Mouse (Mus musculus): ENCODE results near the gene Ffar4. TPM values are rescaled to one million over a fixed set of nuclear protein-coding genes. Genes with fewer than 3 reads are reported as not detected.

The Ffar4 gene
- polyA plus RNA-seq (2014; fragmentation: Nextera tagmentation; extraction: Ambion mirVana), result not detected in 2 replicates

DNA sequence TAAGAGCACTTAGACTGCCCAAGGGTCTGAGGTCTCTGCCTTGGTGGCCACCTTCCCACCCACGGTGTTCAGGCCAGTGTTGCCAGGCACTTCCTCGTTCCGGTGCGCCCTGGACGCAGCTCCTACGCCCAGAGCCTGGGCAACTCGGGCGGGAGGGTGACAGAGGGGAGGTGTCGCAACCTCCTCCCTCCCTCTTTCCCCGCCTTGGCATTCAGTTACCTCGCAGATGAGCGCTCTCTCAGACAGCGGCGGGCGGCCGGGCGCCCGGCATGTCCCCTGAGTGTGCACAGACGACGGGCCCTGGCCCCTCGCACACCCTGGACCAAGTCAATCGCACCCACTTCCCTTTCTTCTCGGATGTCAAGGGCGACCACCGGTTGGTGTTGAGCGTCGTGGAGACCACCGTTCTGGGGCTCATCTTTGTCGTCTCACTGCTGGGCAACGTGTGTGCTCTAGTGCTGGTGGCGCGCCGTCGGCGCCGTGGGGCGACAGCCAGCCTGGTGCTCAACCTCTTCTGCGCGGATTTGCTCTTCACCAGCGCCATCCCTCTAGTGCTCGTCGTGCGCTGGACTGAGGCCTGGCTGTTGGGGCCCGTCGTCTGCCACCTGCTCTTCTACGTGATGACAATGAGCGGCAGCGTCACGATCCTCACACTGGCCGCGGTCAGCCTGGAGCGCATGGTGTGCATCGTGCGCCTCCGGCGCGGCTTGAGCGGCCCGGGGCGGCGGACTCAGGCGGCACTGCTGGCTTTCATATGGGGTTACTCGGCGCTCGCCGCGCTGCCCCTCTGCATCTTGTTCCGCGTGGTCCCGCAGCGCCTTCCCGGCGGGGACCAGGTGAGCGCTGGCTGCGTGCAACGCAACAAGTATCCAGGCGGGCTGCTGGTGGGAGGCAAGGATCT is at the start of gene Ffar4:
Gene Ffar4, plus strand, starts transcription at position 214 of the 901 bp plus-strand sequence.
- under 1% methylated on average over 77 of the region's 77 CpGs for WGBS

DNA sequence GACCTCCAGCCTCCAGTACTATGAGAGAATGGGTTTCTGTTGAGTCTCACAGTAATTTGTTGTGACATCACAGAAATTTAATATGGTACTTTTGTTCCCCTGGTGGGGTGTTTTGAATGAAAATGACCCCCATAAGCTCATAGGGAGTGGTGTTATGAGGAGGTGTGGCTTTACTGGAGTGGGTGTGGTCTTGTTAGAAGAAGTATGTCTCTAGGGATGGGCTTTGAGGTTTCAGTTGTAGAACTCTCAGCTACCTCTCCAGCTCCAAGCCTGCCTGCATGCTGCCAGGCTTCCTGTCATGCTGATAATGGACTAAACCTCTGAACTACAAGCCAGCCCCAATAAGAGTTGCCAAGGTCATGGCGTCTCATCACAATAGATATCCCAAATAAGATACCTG is 47.2 kb upstream of the Ffar4 start:
- WGBS, result 93% methylated on average over 1 of the region's 1 CpGs
- no peak for ATAC-seq (ENCODE audit: insufficient read depth, low FRiP score, low TSS enrichment)
- H3K4me1 ChIP-seq (ENCODE audit: control insufficient read depth, insufficient read depth, low read length), result no peaks in the 10 kb centered on the region

More for the DNA sequence above, at the start of gene Ffar4:
- H3K27me3 ChIP-seq (ENCODE audit: control insufficient read depth, insufficient read depth, low read length), result peaks cover 31% of the 10 kb centered on the region
- H3K27ac ChIP-seq (ENCODE audit: low read depth, low read length), result no peak within 1 kb of the TSS
- DNase-seq (ENCODE audit: low spot score) (peak; percentile 35), ATAC-seq (ENCODE audit: insufficient read depth, low FRiP score, low TSS enrichment) (peak; percentile 27; the same call in 1 of the 2 replicates)
- H3K9me3 ChIP-seq (ENCODE audit: control insufficient read depth, low read length), result no peaks in the 10 kb centered on the region
- H3K4me2 ChIP-seq (ENCODE audit: low read depth), result peak within 1 kb of the TSS; percentile 45
- H3K4me3 ChIP-seq (ENCODE audit: low read depth, low read length), result peak within 1 kb of the TSS; percentile 23
- H3K9ac ChIP-seq (ENCODE audit: low read length), result no peak within 1 kb of the TSS
- no peaks in the 10 kb centered on the region for H3K36me3 ChIP-seq (ENCODE audit: control insufficient read depth, insufficient read depth, low read length)
- H3K4me1 ChIP-seq (ENCODE audit: control insufficient read depth, insufficient read depth, low read length), result no peaks in the 10 kb centered on the region

DNA sequence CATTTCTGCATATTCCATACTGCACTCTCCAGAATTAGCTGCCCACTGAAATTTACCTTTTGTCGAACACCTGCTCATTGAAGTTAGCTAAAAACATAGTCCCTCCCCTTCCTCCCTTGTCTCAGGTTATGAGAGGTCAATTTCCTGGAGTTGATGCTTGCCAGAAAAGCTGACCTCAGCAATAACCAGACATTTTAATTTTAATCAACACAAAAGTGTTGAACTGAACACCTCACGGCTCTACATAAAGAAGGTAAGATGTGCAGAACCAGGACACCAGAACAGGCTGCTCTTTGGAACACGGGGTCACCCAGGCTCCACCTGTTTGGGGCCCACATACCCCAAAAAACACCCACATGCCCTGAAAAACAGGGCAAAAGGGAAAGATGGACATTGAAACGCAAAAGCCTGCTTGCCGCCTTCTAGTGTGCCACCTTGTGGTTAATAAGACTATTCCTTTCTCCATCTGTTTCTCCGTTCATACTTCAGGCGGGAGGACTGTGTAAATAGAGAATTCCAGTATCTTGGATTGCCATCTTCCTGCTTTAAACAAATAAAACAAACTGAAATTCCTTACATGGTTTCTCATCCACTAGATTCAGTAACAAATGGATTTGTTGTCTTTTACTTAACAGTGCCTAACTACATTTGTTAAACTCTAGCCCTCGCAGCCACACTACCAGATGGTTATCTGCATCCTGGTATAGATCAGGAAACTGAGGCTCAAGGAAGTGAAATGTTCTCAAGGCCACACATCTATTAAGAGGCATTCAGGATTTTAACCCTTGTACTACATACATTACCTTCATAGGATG is 43.4 kb upstream of the Ffar4 start:
- ATAC-seq (ENCODE audit: insufficient read depth, low FRiP score, low TSS enrichment), result no peak
- no peaks in the 10 kb centered on the region for H3K4me1 ChIP-seq (ENCODE audit: control insufficient read depth, insufficient read depth, low read length)
- H3K36me3 ChIP-seq (ENCODE audit: control insufficient read depth, insufficient read depth, low read length), result no peaks in the 10 kb centered on the region
- H3K4me2 ChIP-seq (ENCODE audit: low read depth), result peak overlapping the region; percentile 35
- H3K9ac ChIP-seq (ENCODE audit: low read length), result no peak overlapping the region
- H3K9me3 ChIP-seq (ENCODE audit: control insufficient read depth, low read length), result no peaks in the 10 kb centered on the region
- DNase-seq (ENCODE audit: low spot score), result peak; percentile 29
- no peaks in the 10 kb centered on the region for H3K27me3 ChIP-seq (ENCODE audit: control insufficient read depth, insufficient read depth, low read length)
- WGBS, result 35% methylated on average over 8 of the region's 8 CpGs
- peak overlapping the region; percentile 70 for H3K4me3 ChIP-seq (ENCODE audit: low read depth, low read length)
- no peak overlapping the region for H3K27ac ChIP-seq (ENCODE audit: low read depth, low read length)

More for the DNA sequence above, 47.2 kb upstream of the Ffar4 start:
- H3K9me3 ChIP-seq (ENCODE audit: control insufficient read depth, low read length), result no peaks in the 10 kb centered on the region; the same call in 1 of the 2 replicates
- no peak overlapping the region for H3K9ac ChIP-seq (ENCODE audit: low read length)
- no peak overlapping the region for H3K4me3 ChIP-seq (ENCODE audit: low read depth, low read length)
- no peak overlapping the region for H3K27ac ChIP-seq (ENCODE audit: low read depth, low read length)
- H3K27me3 ChIP-seq (ENCODE audit: control insufficient read depth, insufficient read depth, low read length), result no peaks in the 10 kb centered on the region
- no peak overlapping the region for H3K4me2 ChIP-seq (ENCODE audit: low read depth)
- DNase-seq (ENCODE audit: low spot score), result no peak
- H3K36me3 ChIP-seq (ENCODE audit: control insufficient read depth, insufficient read depth, low read length), result no peaks in the 10 kb centered on the region

- under 1% methylated on average over 23 of the region's 23 CpGs for WGBS
- Histone ChIP-seq H3K9me3 (ENCODE audit: control insufficient read depth, low read length) (no peaks in the 10 kb centered on the region), H3K4me3 (ENCODE audit: low read depth, low read length) (peak overlapping the region; percentile 70), H3K27me3 (ENCODE audit: control insufficient read depth, insufficient read depth, low read length) (no peaks in the 10 kb centered on the region), H3K4me1 (ENCODE audit: control insufficient read depth, insufficient read depth, low read length) (no peaks in the 10 kb centered on the region), H3K36me3 (ENCODE audit: control insufficient read depth, insufficient read depth, low read length) (no peaks in the 10 kb centered on the region), H3K9ac (ENCODE audit: low read length) (peak overlapping the region; percentile 32; the same call in 1 of the 2 replicates), H3K4me2 (ENCODE audit: low read depth) (peak overlapping the region; percentile 35), H3K27ac (ENCODE audit: low read depth, low read length) (no peak overlapping the region)
- peak; percentile 88; the same call in 1 of the 2 replicates for ATAC-seq (ENCODE audit: insufficient read depth, low FRiP score, low TSS enrichment)
- DNase-seq (ENCODE audit: low spot score), result no peak
Measured at GRCm38 (mm10) chr19:38054149-38054719, 42.6 kb upstream of the Ffar4 start.

DNA sequence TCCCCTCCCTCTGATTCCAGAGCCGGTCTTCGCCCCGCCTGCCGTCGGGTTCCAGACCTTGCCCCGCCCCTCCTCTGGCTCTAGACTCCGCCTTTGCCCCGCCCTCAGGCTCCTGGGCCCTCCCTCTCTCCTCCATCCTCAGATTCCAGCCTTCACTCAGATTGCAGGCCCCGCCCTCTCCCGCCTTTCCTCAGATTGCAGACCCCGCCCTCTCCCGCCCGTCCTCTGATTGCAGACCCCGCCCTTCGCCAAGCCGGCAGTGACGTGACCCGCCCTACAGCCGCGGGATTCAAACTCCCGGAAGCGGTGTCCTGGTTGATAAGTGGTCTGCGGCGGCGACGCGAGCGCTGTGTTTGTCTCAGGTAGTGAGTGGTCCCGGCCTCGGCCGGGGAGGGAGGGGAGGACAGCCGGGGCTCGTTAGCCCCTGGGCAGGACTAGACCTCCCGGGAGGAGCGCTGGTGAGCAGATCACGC is 42.1 kb upstream of the Ffar4 start, which contains the start of gene Cep55:
Gene Cep55, plus strand, starts transcription at position 292 of the 473 bp plus-strand sequence.
- peak within 1 kb of the TSS; percentile 62 for H3K4me2 ChIP-seq (ENCODE audit: low read depth)
- H3K9me3 ChIP-seq (ENCODE audit: control insufficient read depth, low read length), result no peaks in the 10 kb centered on the region
- H3K27me3 ChIP-seq (ENCODE audit: control insufficient read depth, insufficient read depth, low read length), result no peaks in the 10 kb centered on the region
- H3K36me3 ChIP-seq (ENCODE audit: control insufficient read depth, insufficient read depth, low read length), result no peaks in the 10 kb centered on the region
- H3K4me1 ChIP-seq (ENCODE audit: control insufficient read depth, insufficient read depth, low read length), result no peaks in the 10 kb centered on the region
- peak within 1 kb of the TSS; percentile 70 for H3K4me3 ChIP-seq (ENCODE audit: low read depth, low read length)
- H3K27ac ChIP-seq (ENCODE audit: low read depth, low read length), result no peak within 1 kb of the TSS; the same call in 1 of the 2 replicates
- H3K9ac ChIP-seq (ENCODE audit: low read length), result peak within 1 kb of the TSS; percentile 69
- peak; percentile 99 for DNase-seq (ENCODE audit: low spot score)
- ATAC-seq (ENCODE audit: insufficient read depth, low FRiP score, low TSS enrichment), result peak; percentile 96
- WGBS, result under 1% methylated on average over 32 of the region's 36 CpGs

DNA sequence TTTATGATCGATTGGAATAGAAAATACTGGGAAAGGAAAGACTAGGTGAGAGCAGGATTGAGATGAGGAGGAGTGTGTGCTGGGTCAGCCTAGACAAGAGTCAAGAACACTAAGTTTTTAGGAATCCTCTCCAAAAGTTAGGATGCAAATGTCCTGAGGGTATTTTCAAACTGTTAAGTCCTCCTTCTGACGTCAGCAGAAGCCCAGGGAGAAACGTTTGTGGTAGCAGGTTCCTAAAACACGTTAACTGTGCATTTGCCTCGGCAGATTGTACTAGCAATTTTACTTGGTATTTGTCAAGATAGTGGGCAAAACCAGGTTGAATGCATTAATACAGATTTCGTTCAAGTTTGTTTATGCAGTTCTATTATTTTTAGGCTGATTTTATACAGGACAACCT is 41.1 kb upstream of the Ffar4 start:
- Histone ChIP-seq H3K4me2 (ENCODE audit: low read depth) (peak overlapping the region; percentile 62), H3K4me3 (ENCODE audit: low read depth, low read length) (peak overlapping the region; percentile 70), H3K4me1 (ENCODE audit: control insufficient read depth, insufficient read depth, low read length) (no peaks in the 10 kb centered on the region), H3K36me3 (ENCODE audit: control insufficient read depth, insufficient read depth, low read length) (no peaks in the 10 kb centered on the region), H3K27me3 (ENCODE audit: control insufficient read depth, insufficient read depth, low read length) (no peaks in the 10 kb centered on the region), H3K9ac (ENCODE audit: low read length) (no peak overlapping the region), H3K9me3 (ENCODE audit: control insufficient read depth, low read length) (no peaks in the 10 kb centered on the region), H3K27ac (ENCODE audit: low read depth, low read length) (no peak overlapping the region)
- ATAC-seq (ENCODE audit: insufficient read depth, low FRiP score, low TSS enrichment), result no peak
- WGBS, result 19% methylated on average over 6 of the region's 6 CpGs
- no peak for DNase-seq (ENCODE audit: low spot score)

GRCm38 (mm10) chr19:38056276-38056675 is 40.6 kb upstream of the Ffar4 start:
- no peak overlapping the region for H3K9ac ChIP-seq (ENCODE audit: low read length)
- H3K9me3 ChIP-seq (ENCODE audit: control insufficient read depth, low read length), result no peaks in the 10 kb centered on the region
- H3K4me2 ChIP-seq (ENCODE audit: low read depth), result peak overlapping the region; percentile 62
- ATAC-seq (ENCODE audit: insufficient read depth, low FRiP score, low TSS enrichment) (no peak), DNase-seq (ENCODE audit: low spot score) (no peak)
- peak overlapping the region; percentile 70 for H3K4me3 ChIP-seq (ENCODE audit: low read depth, low read length)
- H3K36me3 ChIP-seq (ENCODE audit: control insufficient read depth, insufficient read depth, low read length), result no peaks in the 10 kb centered on the region
- H3K27ac ChIP-seq (ENCODE audit: low read depth, low read length), result no peak overlapping the region
- 63% methylated on average over 3 of the region's 3 CpGs for WGBS
- no peaks in the 10 kb centered on the region for H3K27me3 ChIP-seq (ENCODE audit: control insufficient read depth, insufficient read depth, low read length)
- no peaks in the 10 kb centered on the region for H3K4me1 ChIP-seq (ENCODE audit: control insufficient read depth, insufficient read depth, low read length)

- Histone ChIP-seq H3K9ac (ENCODE audit: low read length) (no peak overlapping the region), H3K4me2 (ENCODE audit: low read depth) (no peak overlapping the region), H3K27ac (ENCODE audit: low read depth, low read length) (no peak overlapping the region), H3K9me3 (ENCODE audit: control insufficient read depth, low read length) (no peaks in the 10 kb centered on the region), H3K36me3 (ENCODE audit: control insufficient read depth, insufficient read depth, low read length) (no peaks in the 10 kb centered on the region), H3K4me1 (ENCODE audit: control insufficient read depth, insufficient read depth, low read length) (no peaks in the 10 kb centered on the region), H3K4me3 (ENCODE audit: low read depth, low read length) (no peak overlapping the region), H3K27me3 (ENCODE audit: control insufficient read depth, insufficient read depth, low read length) (no peaks in the 10 kb centered on the region)
- 91% methylated on average over 8 of the region's 8 CpGs for WGBS
- no peak for ATAC-seq (ENCODE audit: insufficient read depth, low FRiP score, low TSS enrichment)
- no peak for DNase-seq (ENCODE audit: low spot score)
Measured at GRCm38 (mm10) chr19:38056931-38057330, 39.9 kb upstream of the Ffar4 start.
